Mouse (Mus musculus): ENCODE data around the gene Lama2.

Lama2 gene

GRCm38 (mm10) chr10:27188630-27189365 lies 430.8 kb downstream of the Lama2 start:
- DNase-seq (ENCODE audit: low read depth, low spot score) = no peak

GRCm38 (mm10) chr10:27184185-27184584 lies 435.4 kb downstream of the Lama2 start:
- DNase-seq (ENCODE audit: low read depth, low spot score) = no peak

GRCm38 (mm10) chr10:27174271-27174670 lies 445.3 kb downstream of the Lama2 start:
- DNase-seq (ENCODE audit: low read depth, low spot score) = no peak

- no peak for DNase-seq (ENCODE audit: low read depth, low spot score)
Observed at GRCm38 (mm10) chr10:27164738-27165137, 454.8 kb downstream of the Lama2 start.

GRCm38 (mm10) chr10:27162364-27162763 lies 457.2 kb downstream of the Lama2 start:
- DNase-seq (ENCODE audit: low read depth, low spot score) = no peak

GRCm38 (mm10) chr10:27150220-27150619 lies 469.3 kb downstream of the Lama2 start:
- no peak for DNase-seq (ENCODE audit: low read depth, low spot score)

GRCm38 (mm10) chr10:27140422-27140821 lies 479.1 kb downstream of the Lama2 start:
- DNase-seq (ENCODE audit: low read depth, low spot score) = no peak

- no peak for DNase-seq (ENCODE audit: low read depth, low spot score)
Observed at GRCm38 (mm10) chr10:27135768-27136167, 483.8 kb downstream of the Lama2 start.

- DNase-seq (ENCODE audit: low read depth, low spot score) = peak; percentile 51
Observed at GRCm38 (mm10) chr10:27133135-27133534, 486.4 kb downstream of the Lama2 start.

GRCm38 (mm10) chr10:27127454-27127853 lies 492.1 kb downstream of the Lama2 start:
- no peak for DNase-seq (ENCODE audit: low read depth, low spot score)

GRCm38 (mm10) chr10:27123763-27124162 lies 495.8 kb downstream of the Lama2 start:
- no peak for DNase-seq (ENCODE audit: low read depth, low spot score)

GRCm38 (mm10) chr10:27117815-27118214 lies 501.7 kb downstream of the Lama2 start:
- DNase-seq (ENCODE audit: low read depth, low spot score) = no peak

GRCm38 (mm10) chr10:27116938-27117647 lies 502.5 kb downstream of the Lama2 start:
- no peak for DNase-seq (ENCODE audit: low read depth, low spot score)

GRCm38 (mm10) chr10:27114131-27114530 lies 505.4 kb downstream of the Lama2 start:
- DNase-seq (ENCODE audit: low read depth, low spot score) = no peak

- DNase-seq (ENCODE audit: low read depth, low spot score) = no peak
Observed at GRCm38 (mm10) chr10:27103811-27104210, 515.7 kb downstream of the Lama2 start.

GRCm38 (mm10) chr10:27101800-27102353 lies 517.7 kb downstream of the Lama2 start:
- no peak for DNase-seq (ENCODE audit: low read depth, low spot score)

GRCm38 (mm10) chr10:27077113-27077512 lies 542.4 kb downstream of the Lama2 start:
- no peak for DNase-seq (ENCODE audit: low read depth, low spot score)

GRCm38 (mm10) chr10:27068794-27069435 lies 550.6 kb downstream of the Lama2 start:
- DNase-seq (ENCODE audit: low read depth, low spot score) = no peak

- DNase-seq (ENCODE audit: low read depth, low spot score) = no peak
Observed at GRCm38 (mm10) chr10:27063671-27064070, 555.9 kb downstream of the Lama2 start.

GRCm38 (mm10) chr10:27054488-27054887 lies 565.1 kb downstream of the Lama2 start:
- no peak for DNase-seq (ENCODE audit: low read depth, low spot score)

GRCm38 (mm10) chr10:27047196-27047595 lies 572.4 kb downstream of the Lama2 start:
- DNase-seq (ENCODE audit: low read depth, low spot score) = no peak

- no peak for DNase-seq (ENCODE audit: low read depth, low spot score)
Observed at GRCm38 (mm10) chr10:27041812-27042211, 577.7 kb downstream of the Lama2 start.
